Mouse (Mus musculus) kidney, adult 2 months (tissue): ENCODE data around the gene Wdr46. TPM values are rescaled to one million over a fixed set of nuclear protein-coding genes. Genes with fewer than 3 reads are reported as not detected.
"Not testable (repeated sequence)": the region's sequence is repeated elsewhere in the genome, so short reads cannot be mapped to it uniquely, and the experiment has no call there.

Source experiments
- DNase-seq: peaks from one replicate; pipeline ENCODE4 v3.0.0; 2021
- H3K27ac ChIP-seq: fragments of 200-500 bp; 2 replicates; pipeline ENCODE4 v1.5.1; 2012; ENCODE audit warnings: low read depth, low read length, control low read depth, inconsistent platforms; ENCODE audit not compliant: insufficient read depth
- H3K27me3 ChIP-seq: fragments of 200-500 bp; replicated peaks from 2 replicates; pipeline ENCODE4 v1.6.1; 2012; ENCODE audit warnings: mild to moderate bottlenecking, moderate library complexity, low read length, inconsistent platforms; ENCODE audit not compliant: control insufficient read depth, insufficient read depth
- H3K36me3 ChIP-seq: fragments of 200-500 bp; 2 replicates; pipeline ENCODE4 v1.6.1; 2012; ENCODE audit warnings: mild to moderate bottlenecking, moderate library complexity, low read length, inconsistent platforms; ENCODE audit not compliant: control insufficient read depth, insufficient read depth
- H3K4me1 ChIP-seq: fragments of 200-500 bp; 2 replicates; pipeline ENCODE4 v1.6.1; 2011; ENCODE audit warnings: low read length; ENCODE audit not compliant: control insufficient read depth, insufficient read depth
- H3K4me3 ChIP-seq: fragments of 200-500 bp; 2 replicates; pipeline ENCODE4 v1.5.1; 2011; ENCODE audit warnings: mild to moderate bottlenecking, low read depth, low read length, control low read depth; ENCODE audit not compliant: insufficient read depth
- CTCF ChIP-seq: fragments of 200-500 bp; conservative IDR thresholded peaks from 2 replicates; pipeline ENCODE4 v1.5.1; 2011; ENCODE audit warnings: low read depth, mild to moderate bottlenecking, control low read depth, low read length, moderate library complexity, mixed read lengths; ENCODE audit not compliant: insufficient read depth, insufficient read length
- POLR2A ChIP-seq: fragments of 200-500 bp; IDR thresholded peaks from one replicate; pipeline ENCODE4 v1.6.1; 2011; ENCODE audit warnings: low read depth, low read length, control low read depth
- WGBS: fragments of 180-500 bp; shearing (Covaris S2); methylation state at CpG from one replicate; pipeline ENCODE4 v1.1.7; 2018; 5-methylcytosine and 5-hydroxymethylcytosine counted together
- polyA plus RNA-seq: library from polyadenylated mRNA; depleted of rRNA; stranded (reverse); fragments of >200 nt; gene quantifications from 2 replicates; pipeline ENCODE4 v1.2.3, GENCODE M21; 2012

Wdr46 gene
- polyA plus RNA-seq, 1 experiment = 16.0 TPM

DNA sequence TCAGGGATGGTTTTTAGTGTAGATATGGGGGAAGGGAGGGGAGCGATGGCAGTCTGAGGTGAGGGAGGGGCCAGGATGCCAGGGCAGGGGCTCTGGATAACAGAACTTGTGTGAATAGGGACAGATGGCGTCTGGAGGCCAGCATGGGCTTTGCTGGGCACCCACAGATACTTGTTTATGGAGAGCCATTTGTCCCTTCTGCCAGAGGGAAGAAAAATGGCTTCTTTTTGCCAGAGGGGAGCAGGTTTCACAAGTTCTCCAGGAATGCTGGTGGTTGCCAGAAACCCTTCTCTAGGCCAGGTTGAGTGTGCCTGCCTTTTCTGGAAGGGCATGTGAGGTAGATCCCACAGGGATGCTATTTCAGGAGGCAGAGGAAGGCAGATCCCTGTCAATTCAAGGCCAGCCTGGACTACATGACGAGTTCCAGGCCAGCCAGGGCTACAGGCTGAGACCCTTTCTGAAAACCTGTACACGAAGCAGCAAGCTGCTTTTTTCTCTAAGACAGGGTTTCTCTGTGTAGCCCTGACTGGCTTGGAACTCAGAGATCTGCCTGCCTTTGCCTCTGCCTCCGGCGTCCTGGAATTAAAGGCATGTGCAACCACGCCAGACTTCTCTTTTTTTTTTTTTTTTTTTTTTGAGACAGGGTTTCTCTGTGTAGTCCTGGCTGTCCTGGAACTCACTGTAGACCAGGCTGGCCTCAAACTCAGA is 40.0 kb upstream of the Wdr46 start:
- no peak for TF ChIP-seq POLR2A
- no peak for TF ChIP-seq CTCF
- H3K27me3 ChIP-seq = no peaks in the 10 kb centered on the region
- no peak overlapping the region for H3K27ac ChIP-seq
- no peaks in the 10 kb centered on the region for H3K4me1 ChIP-seq
- no peak for DNase-seq
- H3K36me3 ChIP-seq = no peaks in the 10 kb centered on the region
- no peak overlapping the region for H3K4me3 ChIP-seq
- WGBS = 68% methylated on average over 7 of the region's 7 CpGs

DNA sequence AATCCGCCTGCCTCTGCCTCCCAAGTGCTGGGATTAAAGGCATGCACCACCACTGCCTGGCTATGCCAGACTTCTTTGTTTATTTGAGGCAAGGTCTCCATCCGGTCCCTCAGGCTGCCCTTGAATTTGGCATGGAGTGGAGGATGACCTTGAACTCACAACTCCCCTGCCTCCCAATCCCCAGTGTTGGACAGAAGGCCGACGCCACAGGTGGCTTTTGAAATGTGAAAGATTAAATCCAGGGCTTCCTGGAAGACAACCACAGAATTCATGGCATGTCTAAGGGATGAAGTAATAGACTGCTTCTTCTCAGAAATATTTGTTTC is 39.5 kb upstream of the Wdr46 start:
- no peak for DNase-seq
- TF ChIP-seq CTCF = no peak
- Histone ChIP-seq H3K36me3 (no peaks in the 10 kb centered on the region), H3K27me3 (no peaks in the 10 kb centered on the region), H3K27ac (no peak overlapping the region), H3K4me3 (no peak overlapping the region), H3K4me1 (no peaks in the 10 kb centered on the region)
- WGBS = 86% methylated on average over 4 of the region's 4 CpGs

DNA sequence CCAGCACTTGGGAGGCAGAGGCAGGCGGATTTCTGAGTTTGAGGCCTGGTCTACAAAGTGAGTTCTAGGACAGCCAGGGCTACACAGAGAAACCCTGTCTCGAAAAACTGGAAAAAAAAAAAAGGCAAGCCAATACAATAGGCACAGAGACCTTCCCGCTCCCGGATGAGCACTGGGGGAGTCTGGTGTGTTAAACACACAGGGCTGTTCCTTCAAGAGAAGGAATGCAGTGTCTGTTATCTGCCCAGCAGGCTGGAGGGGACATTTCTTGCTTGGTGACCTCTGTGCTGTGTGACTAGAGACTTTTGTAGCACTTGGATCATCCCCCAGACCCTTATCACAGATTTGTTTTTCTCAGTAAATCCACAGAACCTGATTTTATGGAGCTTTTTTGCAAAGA is 38.8 kb upstream of the Wdr46 start:
- no peak for DNase-seq
- H3K36me3 ChIP-seq = no peaks in the 10 kb centered on the region
- no peak overlapping the region for H3K27ac ChIP-seq
- TF ChIP-seq POLR2A (no peak), CTCF (no peak)
- no peak overlapping the region for H3K4me3 ChIP-seq
- H3K4me1 ChIP-seq = no peaks in the 10 kb centered on the region
- 78% methylated on average over 4 of the region's 4 CpGs for WGBS
- no peaks in the 10 kb centered on the region for H3K27me3 ChIP-seq

DNA sequence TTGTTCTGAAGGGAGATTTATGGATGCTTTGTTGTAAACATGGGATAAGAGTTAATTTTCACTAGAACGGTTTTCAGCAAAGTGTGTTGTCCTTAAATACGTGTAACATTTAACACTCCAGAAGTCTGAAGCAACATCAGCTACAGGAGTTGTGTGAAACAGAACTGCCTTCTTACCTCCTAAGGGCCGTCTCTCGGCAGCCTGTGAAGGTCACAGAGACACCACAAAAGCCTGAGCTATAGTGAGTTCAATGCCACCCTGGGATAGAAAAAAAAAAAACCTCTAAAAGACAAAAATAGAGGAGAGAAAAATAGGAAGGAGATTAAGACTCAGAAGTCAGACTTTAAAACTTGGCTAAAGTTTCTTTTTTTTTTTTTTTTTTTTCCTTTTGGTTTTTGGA is 38.4 kb upstream of the Wdr46 start:
- Histone ChIP-seq H3K27me3 (no peaks in the 10 kb centered on the region), H3K27ac (no peak overlapping the region), H3K4me1 (no peaks in the 10 kb centered on the region), H3K36me3 (no peaks in the 10 kb centered on the region), H3K4me3 (no peak overlapping the region)
- 43% methylated on average over 4 of the region's 4 CpGs for WGBS
- no peak for DNase-seq
- no peak for TF ChIP-seq CTCF
- TF ChIP-seq POLR2A = no peak

DNA sequence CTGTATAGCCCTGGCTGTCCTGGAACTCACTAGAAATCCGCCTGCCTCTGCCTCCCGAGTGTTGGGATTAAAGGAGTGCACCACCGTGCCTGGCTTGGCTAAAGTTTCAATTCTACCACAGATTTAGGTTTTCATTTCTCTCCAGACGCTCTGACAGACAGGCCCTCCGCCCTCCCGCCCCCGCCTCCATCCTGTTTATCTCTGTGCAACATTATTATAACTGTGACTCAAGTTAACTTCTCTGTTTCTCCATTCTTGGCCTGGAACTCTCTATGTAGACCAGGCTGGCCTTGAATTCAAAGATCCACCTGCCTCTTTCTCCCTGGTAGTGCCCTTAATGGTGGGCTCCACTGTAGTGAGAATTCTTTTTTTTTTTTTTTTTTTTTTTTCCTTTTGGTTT is 38.0 kb upstream of the Wdr46 start:
- WGBS = 74% methylated on average over 7 of the region's 7 CpGs
- H3K4me3 ChIP-seq = no peak overlapping the region
- no peaks in the 10 kb centered on the region for H3K36me3 ChIP-seq
- no peak overlapping the region for H3K27ac ChIP-seq
- DNase-seq = no peak
- TF ChIP-seq POLR2A (no peak), CTCF (no peak)
- H3K4me1 ChIP-seq = no peaks in the 10 kb centered on the region
- no peaks in the 10 kb centered on the region for H3K27me3 ChIP-seq

DNA sequence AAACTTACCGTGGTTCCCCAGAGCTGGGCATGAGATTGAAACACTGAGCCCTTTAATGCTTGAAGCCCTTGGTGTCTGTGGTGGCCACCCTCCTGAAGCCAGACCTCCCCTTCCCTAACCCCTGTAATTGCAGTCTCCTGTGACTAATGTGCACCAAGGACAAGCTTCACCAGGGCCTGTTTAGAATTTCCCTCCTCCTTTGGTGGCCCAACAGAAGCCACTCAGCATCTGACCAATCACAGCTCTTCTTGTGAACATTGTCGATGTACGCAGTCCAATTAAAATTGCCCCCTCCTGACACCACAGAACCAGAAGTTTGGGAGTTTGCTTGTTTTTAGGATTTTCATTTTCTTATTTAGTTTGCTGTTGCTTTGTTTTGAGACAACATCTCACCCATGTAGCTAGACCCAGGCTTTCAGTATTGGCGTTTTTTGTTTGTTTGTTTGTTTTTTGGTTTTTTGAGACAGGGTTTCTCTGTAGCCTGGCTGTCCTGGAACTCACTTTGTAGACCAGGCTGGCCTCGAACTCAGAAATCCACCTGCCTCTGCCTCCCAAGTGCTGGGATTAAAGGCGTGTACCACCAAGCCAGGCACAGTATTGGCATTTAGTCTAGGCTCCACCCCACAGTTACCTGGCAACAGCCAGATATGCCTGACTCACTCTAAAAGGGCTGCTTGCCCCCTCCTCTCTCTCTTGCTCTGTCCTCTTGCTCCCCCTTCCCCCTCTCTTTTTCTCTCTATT is 36.4 kb upstream of the Wdr46 start:
- DNase-seq, H3K4me3 ChIP-seq, H3K27me3 ChIP-seq, H3K27ac ChIP-seq, H3K4me1 ChIP-seq, H3K36me3 ChIP-seq: not testable (repeated sequence)
- WGBS = 72% methylated on average over 6 of the region's 6 CpGs

DNA sequence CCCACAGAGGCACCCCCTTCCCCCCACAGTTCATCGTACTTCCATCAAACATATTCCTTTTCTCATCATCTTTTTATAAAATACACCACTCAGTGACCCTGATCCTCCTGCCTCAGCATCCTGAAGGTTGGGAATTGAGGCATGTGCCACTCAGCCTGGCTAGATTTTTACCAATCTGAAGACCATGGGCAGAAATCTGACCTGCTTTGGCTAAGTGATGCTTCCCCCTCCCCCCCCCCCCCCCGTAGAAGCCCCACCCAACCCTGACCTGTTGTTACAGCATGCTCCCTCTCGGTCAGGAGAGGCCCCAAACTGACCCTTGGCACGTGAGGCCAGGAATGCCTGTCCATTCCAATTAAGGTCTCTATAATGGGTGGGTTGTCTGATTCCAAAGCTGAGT is 35.6 kb upstream of the Wdr46 start, which contains the start of gene Platr17:
Platr17 (plus strand) TSS at position 301 of the 400 bp plus-strand sequence.
- H3K27ac ChIP-seq, H3K27me3 ChIP-seq, H3K4me3 ChIP-seq, H3K4me1 ChIP-seq, DNase-seq, H3K36me3 ChIP-seq: not testable (repeated sequence)
- WGBS = 30% methylated on average over 4 of the region's 4 CpGs
